Comparison of ENCODE assay signal across 28 mouse cellular contexts in the genomic region with DNA sequence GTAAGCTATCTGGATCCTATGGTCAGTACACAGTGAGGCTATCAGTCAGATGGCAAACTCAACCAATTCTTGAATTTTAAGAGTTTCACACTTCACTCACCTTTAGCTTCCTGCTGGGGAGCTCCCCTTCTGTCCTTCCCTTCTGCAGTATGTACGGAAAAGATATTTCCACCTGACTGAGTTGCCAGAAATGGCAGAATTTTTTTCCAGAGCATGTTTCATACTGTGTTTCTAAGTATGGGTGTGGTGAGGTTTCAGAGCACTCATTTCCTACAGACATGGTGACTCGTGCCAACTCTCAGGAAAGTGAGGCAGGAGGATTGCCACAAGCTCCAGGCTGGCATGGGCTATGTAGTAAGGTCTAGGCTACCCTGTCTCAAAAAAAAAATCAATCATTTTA.
"Had no signal": no experiment of that assay in that cellular context is flagged by ENCODE, and none has a peak within 500 bp of the region (broad histone marks: within the 10 kb centered on the region; RNA-seq: fewer than 3 reads in every experiment).

No protein-coding gene starts in this region.

- H3K4me3 ChIP-seq: gastrocnemius, adult 2 months; heart, embryonic 10.5 days; heart, embryonic 12.5 days; hindbrain, embryonic 10.5 days; hindbrain, embryonic 12.5 days; intestine, embryonic 15.5 days; layer of hippocampus, adult 2 months; left cerebral cortex, adult 2 months; limb, embryonic 10.5 days; limb, embryonic 12.5 days; liver, embryonic 13.5 days; liver, embryonic 15.5 days had no signal

- H3K9ac ChIP-seq: heart, embryonic 12.5 days; hindbrain, embryonic 12.5 days; hindbrain, embryonic 14.5 days; intestine, embryonic 15.5 days; limb, embryonic 12.5 days; liver, embryonic 13.5 days; liver, embryonic 15.5 days had no signal

- H3K27me3 ChIP-seq: heart, embryonic 12.5 days; hindbrain, embryonic 12.5 days; intestine, embryonic 15.5 days; limb, embryonic 12.5 days; liver, embryonic 13.5 days; liver, embryonic 15.5 days had no signal

- H3K9me3 ChIP-seq: heart, embryonic 10.5 days; heart, embryonic 12.5 days; hindbrain, embryonic 10.5 days; hindbrain, embryonic 12.5 days; intestine, embryonic 15.5 days; limb, embryonic 10.5 days; limb, embryonic 12.5 days; liver, embryonic 13.5 days; liver, embryonic 15.5 days had no signal

- ATAC-seq: hindbrain, embryonic 16.5 days; inflammation-experienced regulatory T-cells, adult 6 months; intestine, embryonic 15.5 days; intestine, postnatal 0 days had no signal

- H3K4me1 ChIP-seq: heart, embryonic 10.5 days; heart, embryonic 12.5 days; hindbrain, embryonic 10.5 days; hindbrain, embryonic 12.5 days; intestine, embryonic 15.5 days; limb, embryonic 10.5 days; limb, embryonic 12.5 days; liver, embryonic 13.5 days; liver, embryonic 15.5 days had no signal

- H3K4me2 ChIP-seq: heart, embryonic 12.5 days; hindbrain, embryonic 12.5 days; hindbrain, embryonic 14.5 days; intestine, embryonic 15.5 days; limb, embryonic 12.5 days; liver, embryonic 11.5 days; liver, embryonic 13.5 days; liver, embryonic 15.5 days had no signal

- H3K27ac ChIP-seq: gastrocnemius, adult 2 months; heart, embryonic 10.5 days; hindbrain, embryonic 10.5 days; hindbrain, embryonic 12.5 days; hindbrain, embryonic 14.5 days; intestine, embryonic 15.5 days; layer of hippocampus, adult 2 months; left cerebral cortex, adult 2 months; limb, embryonic 10.5 days; limb, embryonic 12.5 days; liver, embryonic 13.5 days; liver, embryonic 15.5 days had no signal

- H3K36me3 ChIP-seq: heart, embryonic 10.5 days; heart, embryonic 12.5 days; hindbrain, embryonic 10.5 days; hindbrain, embryonic 12.5 days; intestine, embryonic 15.5 days; limb, embryonic 10.5 days; limb, embryonic 12.5 days; liver, embryonic 13.5 days; liver, embryonic 15.5 days had no signal

- DNase-seq: gastrocnemius, adult 2 months; gastrocnemius, postnatal 10 days; gastrocnemius, postnatal 25 days; heart, adult 18-20 months; heart, postnatal 10 days; heart, postnatal 4 days; kidney, adult 18-20 months; kidney, adult 8-10 months; kidney, postnatal 10 days; kidney, postnatal 25 days; kidney, postnatal 4 days; liver; liver, embryonic 13.5 days had no signal
